Mouse (Mus musculus): ENCODE measurements around the gene Tsfm.
"Not testable (repeated sequence)": the region's sequence is repeated elsewhere in the genome, so short reads cannot be mapped to it uniquely, and the experiment has no call there.

Gene Tsfm

DNA sequence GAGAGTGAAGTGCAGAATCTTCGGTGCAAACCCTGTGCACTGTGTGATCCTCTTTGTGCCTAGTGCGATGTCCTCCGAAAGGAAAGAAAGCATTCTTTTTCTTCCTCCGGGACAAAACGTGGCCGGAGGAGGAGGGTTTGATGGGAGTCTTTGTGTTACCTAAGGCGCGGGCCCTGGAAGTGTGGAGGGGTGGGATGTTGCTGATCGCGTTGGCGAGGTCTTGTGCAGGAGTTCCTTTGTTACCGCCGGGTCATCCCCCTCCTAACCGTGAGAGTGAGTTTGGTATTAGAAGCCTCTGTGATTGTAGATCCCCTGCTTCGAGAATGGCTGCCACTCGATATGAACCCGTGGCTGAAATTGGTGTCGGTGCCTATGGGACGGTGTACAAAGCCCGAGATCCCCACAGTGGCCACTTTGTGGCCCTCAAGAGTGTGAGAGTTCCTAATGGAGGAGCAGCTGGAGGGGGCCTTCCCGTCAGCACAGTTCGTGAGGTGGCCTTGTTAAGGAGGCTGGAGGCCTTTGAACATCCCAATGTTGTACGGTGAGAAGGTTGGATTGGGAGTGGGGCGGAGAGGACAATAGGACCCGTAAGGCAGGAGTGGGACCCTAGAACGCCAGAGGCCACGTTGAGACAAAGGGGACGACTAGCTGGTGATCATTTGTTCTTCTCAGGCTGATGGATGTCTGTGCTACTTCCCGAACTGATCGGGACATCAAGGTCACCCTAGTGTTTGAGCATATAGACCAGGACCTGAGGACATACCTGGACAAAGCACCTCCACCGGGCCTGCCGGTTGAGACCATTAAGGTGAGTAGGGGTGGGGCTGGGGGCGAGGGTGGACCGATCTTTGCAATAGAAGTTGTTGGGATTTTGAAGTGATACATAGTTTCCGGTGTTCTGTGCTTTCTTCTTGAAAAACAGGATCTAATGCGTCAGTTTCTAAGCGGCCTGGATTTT, 33.6 kb upstream of the Tsfm start:
- no peak for DNase-seq

DNA sequence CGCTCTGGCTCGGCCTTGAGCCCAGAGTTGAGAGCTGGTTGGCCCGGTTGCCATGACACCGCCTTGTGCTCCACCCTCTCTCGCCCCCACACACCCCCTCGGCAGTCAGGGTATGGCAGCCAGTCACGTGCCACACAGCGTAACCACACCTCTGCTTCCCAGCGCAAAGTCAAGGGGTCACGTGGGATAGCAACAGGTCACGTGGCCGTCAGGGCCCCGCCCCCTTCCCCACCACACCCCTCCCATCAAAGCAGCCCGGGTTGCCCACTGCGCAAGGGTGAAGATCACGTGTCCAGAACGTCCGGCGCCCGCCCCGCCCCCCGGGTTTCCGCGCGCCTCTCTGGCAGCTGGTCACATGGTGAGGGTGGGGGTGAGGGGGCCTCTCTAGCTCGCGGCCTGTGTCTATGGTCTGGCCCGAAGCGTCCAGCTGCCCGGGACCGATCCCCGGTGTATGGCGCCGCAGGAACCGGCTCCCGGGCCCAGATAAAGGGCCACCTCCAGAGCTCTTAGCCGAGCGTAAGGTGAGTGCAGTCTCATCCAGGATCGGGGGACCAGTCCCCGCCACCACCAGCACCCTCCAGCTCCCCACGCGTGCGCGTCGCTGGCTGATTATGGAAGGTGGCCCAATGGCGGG, 32.7 kb upstream of the Tsfm start, which contains the start of gene Cdk4:
Cdk4 (plus strand) TSS at position 296 of the 634 bp plus-strand sequence.
- peak; percentile 98 for DNase-seq

DNA sequence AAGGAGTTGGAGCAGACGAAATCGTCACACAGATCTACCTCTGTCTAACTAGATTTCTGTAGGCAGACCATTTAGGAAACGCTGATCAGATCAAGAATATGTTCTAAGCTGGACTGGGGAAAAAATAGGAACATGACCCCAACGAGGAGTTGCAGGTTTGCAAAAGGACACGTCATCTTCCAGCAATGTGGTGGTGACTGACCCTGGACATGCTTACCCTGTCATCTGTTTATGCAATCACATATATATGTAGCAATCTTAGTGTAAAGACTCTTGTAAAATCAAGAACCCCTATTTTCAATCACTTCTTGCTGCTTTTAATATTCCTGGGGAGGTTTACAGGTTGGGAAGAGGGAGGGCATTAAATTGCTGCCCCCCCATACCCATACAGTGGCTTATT, 31.9 kb upstream of the Tsfm start:
- DNase-seq = peak; percentile 35

GRCm38 (mm10) chr10:127062101-127062500, 31.5 kb upstream of the Tsfm start:
- not testable (repeated sequence) for DNase-seq

DNA sequence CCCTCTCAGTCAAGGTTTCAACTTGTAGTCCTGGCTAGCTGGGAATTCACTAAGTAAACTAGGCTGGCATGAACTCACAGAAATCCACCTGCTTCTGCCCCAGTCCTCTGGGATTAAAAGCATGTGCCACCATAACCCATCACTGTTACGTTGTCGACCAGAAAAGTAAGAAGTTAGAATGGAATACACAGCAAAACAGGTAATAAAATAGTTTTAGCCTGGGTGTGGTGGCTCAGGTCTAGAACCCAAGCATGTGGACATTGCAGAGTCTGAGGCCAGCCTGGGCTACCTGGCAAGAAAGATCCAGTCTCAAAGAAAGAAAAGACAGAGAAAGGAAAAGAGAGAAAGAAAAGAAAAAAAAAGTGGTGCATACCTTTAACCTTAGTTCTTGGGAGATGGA, 30.9 kb upstream of the Tsfm start:
- no peak for DNase-seq

DNA sequence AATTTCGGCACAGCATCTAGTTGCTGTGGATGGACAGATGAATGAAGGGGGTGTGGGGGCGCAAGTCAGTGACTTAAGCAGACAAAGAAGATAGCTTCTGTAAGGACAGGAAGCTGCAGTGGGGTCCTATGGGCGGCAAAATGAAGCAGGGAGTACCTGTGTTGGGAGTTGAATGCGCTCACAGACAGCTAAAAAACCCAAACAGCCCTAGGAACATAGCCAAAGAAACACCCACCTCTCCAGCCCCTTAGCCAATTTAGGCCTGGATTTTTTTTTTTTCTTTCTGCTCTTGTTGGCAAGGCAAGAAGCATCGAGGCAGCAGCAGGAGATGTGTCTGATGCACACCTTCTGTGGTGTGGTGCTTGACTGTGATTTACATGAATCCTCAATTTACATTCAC, 30.4 kb upstream of the Tsfm start:
- DNase-seq = no peak

GRCm38 (mm10) chr10:127059968-127060916, 29.6 kb upstream of the Tsfm start, which contains the start of gene March9:
Gene March9 (minus strand): TSS chr10:127060184.
- DNase-seq = peak; percentile 86

GRCm38 (mm10) chr10:127059174-127059967, 28.7 kb upstream of the Tsfm start:
- DNase-seq = no peak

GRCm38 (mm10) chr10:127058708-127059107, 28.1 kb upstream of the Tsfm start:
- no peak for DNase-seq

DNA sequence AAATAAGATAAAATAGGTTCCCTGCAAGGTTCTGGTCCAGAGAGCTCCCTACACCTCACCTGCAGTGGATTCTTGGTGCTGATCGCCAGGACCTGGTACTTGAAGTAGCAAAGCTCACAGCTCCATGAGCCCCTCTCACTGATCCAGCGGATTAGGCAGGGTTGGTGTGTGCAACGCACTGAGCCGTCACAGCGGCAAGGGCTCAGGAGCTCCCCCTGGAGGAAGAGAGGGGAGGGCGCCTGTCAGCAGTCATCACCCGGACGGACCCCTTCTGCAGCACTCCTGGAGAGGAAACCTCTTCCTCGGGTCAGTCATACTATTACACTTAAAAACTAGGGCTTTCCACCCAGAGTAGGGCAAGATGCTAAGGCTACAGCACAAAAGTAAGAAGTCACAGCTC, 27.5 kb upstream of the Tsfm start:
- peak; percentile 83 for DNase-seq

GRCm38 (mm10) chr10:127056490-127056889, 25.9 kb upstream of the Tsfm start:
- no peak for DNase-seq

- DNase-seq = no peak
Measured at GRCm38 (mm10) chr10:127055406-127055805, 24.8 kb upstream of the Tsfm start.

GRCm38 (mm10) chr10:127054646-127055045, 24.0 kb upstream of the Tsfm start:
- DNase-seq = no peak

DNA sequence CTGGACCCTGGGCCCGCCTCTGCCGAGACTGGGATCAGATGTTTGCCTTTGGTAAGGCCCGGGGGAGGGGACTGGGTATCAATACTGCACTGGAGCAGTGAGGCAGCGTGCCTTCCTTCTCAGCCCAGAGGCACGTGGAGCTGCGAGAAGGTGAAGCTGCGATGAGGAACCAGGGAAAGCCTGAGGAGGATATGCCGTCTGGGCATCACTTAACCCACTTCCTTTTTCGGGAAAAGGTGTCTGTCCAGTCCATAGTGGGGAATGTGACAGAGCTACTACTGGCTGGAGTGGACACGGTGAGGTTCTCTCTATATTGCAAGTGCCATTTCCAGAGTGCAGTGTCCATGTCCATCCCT, 19.5 kb upstream of the Tsfm start:
- no peak for DNase-seq

GRCm38 (mm10) chr10:127049395-127050118, 18.9 kb upstream of the Tsfm start:
- no peak for DNase-seq

GRCm38 (mm10) chr10:127048608-127049394, 18.2 kb upstream of the Tsfm start:
- no peak for DNase-seq

- DNase-seq = no peak
Measured at GRCm38 (mm10) chr10:127047954-127048353, 17.3 kb upstream of the Tsfm start, which contains the start of gene Cyp27b1. Gene Cyp27b1 (plus strand): TSS chr10:127048250.

- DNase-seq = no peak
Measured at GRCm38 (mm10) chr10:127043187-127043586, 12.5 kb upstream of the Tsfm start.

DNA sequence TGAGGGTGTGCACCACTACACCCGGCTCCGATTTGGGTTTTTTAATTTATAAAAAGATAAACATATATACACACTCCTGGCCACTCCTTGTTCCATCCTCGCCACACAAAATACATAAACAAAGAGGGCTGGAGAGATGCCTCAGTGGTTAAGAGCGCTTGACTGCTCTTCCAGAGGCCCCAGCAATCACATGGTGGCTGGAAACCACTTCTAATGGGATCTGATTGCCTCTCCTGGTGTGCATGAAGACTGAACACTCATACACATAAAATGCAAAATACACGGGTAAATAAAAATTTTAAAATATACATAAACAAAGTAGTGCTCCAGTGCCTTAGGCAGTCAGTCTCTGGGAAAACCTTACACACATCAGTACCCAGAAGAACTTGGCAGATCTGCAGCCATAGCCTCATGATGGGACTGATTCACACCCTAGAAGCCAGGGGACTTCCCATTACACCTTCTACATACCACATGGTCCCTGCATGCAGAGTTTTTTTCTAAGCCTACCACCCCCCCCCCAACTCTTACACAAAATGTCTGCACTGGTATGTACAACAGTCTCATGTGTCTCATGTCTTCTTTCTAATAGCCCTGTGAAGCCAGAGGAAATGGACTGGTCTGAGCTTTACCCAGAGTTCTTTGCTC, 12.0 kb upstream of the Tsfm start:
- no peak for DNase-seq
